Mouse (Mus musculus): ENCODE measurements at regions not wholly inside any gene's neighbourhood (a gene's known extent, or its start where the extent isn't known, plus 50 kb on each side); places are given as distances from the start of the nearest gene placed in this dataset.

DNA sequence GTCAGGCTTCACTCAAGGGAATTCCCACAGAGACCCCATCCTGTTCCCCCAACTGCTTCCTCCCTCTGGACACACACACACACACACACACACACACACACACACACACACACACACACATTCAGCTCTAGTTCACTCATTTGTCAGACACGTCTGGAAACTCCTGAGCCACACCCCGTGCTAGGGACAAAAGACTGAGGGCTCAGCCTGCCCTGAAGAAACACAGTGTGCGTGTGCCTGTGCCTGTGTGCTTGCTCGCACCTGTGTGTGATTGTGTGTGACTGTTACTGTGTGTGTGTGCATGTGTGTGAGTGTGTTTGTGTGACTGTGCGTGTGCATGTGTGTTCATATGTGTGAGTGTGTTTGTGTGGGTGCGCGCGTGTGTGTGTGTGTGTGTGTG is 50.4 kb upstream of the Casz1 start:
- TF ChIP-seq BHLHE40 (IDR thresholded peaks at IDR 0.05; ENCODE audit: borderline replicate concordance, low read depth, low read length) (no peak), E2F4 (IDR thresholded peaks at IDR 0.05; ENCODE audit: borderline replicate concordance, low read depth, low read length) (no peak), EP300 (IDR thresholded peaks at IDR 0.05; ENCODE audit: low read depth in 1 of 2, low read length in 2 of 2) (no peak), GATA1 (IDR thresholded peaks at IDR 0.05; ENCODE audit: low read depth, low read length) (no peak), TBP (IDR thresholded peaks at IDR 0.05; ENCODE audit: low read depth, low read length) (no peak), HCFC1 (IDR thresholded peaks at IDR 0.05; ENCODE audit: low read depth, low read length) (no peak)
- no peaks in the 10 kb centered on the region for H3K79me2 ChIP-seq (ENCODE audit: control insufficient read depth, insufficient read depth, low read length, poor library complexity)
- H3K9ac ChIP-seq (ENCODE audit: control insufficient read depth, low read depth, low read length, poor library complexity, severe bottlenecking): no peak overlapping the region
- no peak overlapping the region for H3K27ac ChIP-seq (ENCODE audit: control insufficient read depth, low read depth, low read length)
- no peaks in the 10 kb centered on the region for H3K36me3 ChIP-seq (ENCODE audit: control insufficient read depth in 1 of 2, insufficient read depth in 2 of 2, low read length in 2 of 2)
- no peaks in the 10 kb centered on the region for H3K9me3 ChIP-seq (replicated peaks; ENCODE audit: insufficient read depth, low read length)
- peaks cover 0 to 5% of the 10 kb centered on the region in 2 experiments; a peak in 2 of 4 replicates for H3K27me3 ChIP-seq (ENCODE audit: control insufficient read depth in 1 of 2, insufficient read depth in 2 of 2, low read length in 2 of 2)
- no peak overlapping the region for H3K4me3 ChIP-seq (ENCODE audit: control insufficient read depth in 1 of 2, insufficient read depth in 1 of 2, low read depth in 2 of 2, low read length in 2 of 2)
- no peak for DNase-seq (ENCODE audit: low read depth, low spot score)
- H3K4me1 ChIP-seq (ENCODE audit: control insufficient read depth in 1 of 2, insufficient read depth in 2 of 2, low read length in 2 of 2): no peaks in the 10 kb centered on the region

Data from MEL (cell line).